Mouse (Mus musculus) left cerebral cortex, postnatal 4 days (tissue): ENCODE data around the gene Lmo2. TPM values are rescaled to one million over a fixed set of nuclear protein-coding genes. Genes with fewer than 3 reads are reported as not detected.

Experiments
- DNase-seq: peaks from one replicate; pipeline ENCODE4 v3.0.0-alpha.2; 2022
- intact Hi-C: fragments of 180-260 bp; cut with DNase I; formaldehyde crosslinking; loops from one replicate; pipeline ENCODE4 v1.15.1; 2025
- total RNA-seq, 2 experiments: library from RNA; stranded (reverse); gene quantifications; 2 replicates each; pipeline ENCODE4 v1.2.3; 2021

Lmo2 gene
- total RNA-seq, 2 experiments from 2014 or later, result 20.4 to 21.0 TPM

- no peak for DNase-seq
Measured at GRCm38 (mm10) chr2:103939003-103939402, 18.8 kb upstream of the Lmo2 start.

GRCm38 (mm10) chr2:103941085-103941484 is 16.7 kb upstream of the Lmo2 start:
- DNase-seq, result no peak
- intact Hi-C loops, result no loop called here

More at GRCm38 (mm10) chr2:103939003-103939402, 18.8 kb upstream of the Lmo2 start:
- intact Hi-C loops, result no loop called here

GRCm38 (mm10) chr2:103944859-103945258 is 12.9 kb upstream of the Lmo2 start:
- intact Hi-C loops, result no loop called here
- DNase-seq, result no peak

- intact Hi-C loops, result no loop called here
- no peak for DNase-seq
Measured at GRCm38 (mm10) chr2:103945571-103946092, 12.2 kb upstream of the Lmo2 start.

GRCm38 (mm10) chr2:103946892-103947291 is 10.9 kb upstream of the Lmo2 start:
- DNase-seq, result no peak
- intact Hi-C loops, result no loop called here

GRCm38 (mm10) chr2:103947982-103948655 is 9.7 kb upstream of the Lmo2 start:
- intact Hi-C loops, result no loop called here
- DNase-seq, result peak; percentile 21

- peak; percentile 58 for DNase-seq
- intact Hi-C loops, result no loop called here
Measured at GRCm38 (mm10) chr2:103953050-103953835, 4.5 kb upstream of the Lmo2 start.

GRCm38 (mm10) chr2:103955714-103956113 is 2.1 kb upstream of the Lmo2 start:
- intact Hi-C loops, result no loop called here
- DNase-seq, result no peak

- intact Hi-C loops, result no loop called here
- DNase-seq, result no peak
Measured at GRCm38 (mm10) chr2:103956867-103957266, 919 bp upstream of the Lmo2 start.

GRCm38 (mm10) chr2:103958634-103959033 is 848 bp downstream of the Lmo2 start:
- DNase-seq, result no peak
- intact Hi-C loops, result no loop called here

GRCm38 (mm10) chr2:103959066-103959465 is 1.3 kb downstream of the Lmo2 start:
- intact Hi-C loops, result no loop called here
- no peak for DNase-seq

GRCm38 (mm10) chr2:103959574-103959973 is 1.8 kb downstream of the Lmo2 start:
- intact Hi-C loops, result no loop called here
- no peak for DNase-seq

- no peak for DNase-seq
- intact Hi-C loops, result no loop called here
Measured at GRCm38 (mm10) chr2:103962349-103962748, 4.6 kb downstream of the Lmo2 start.

- intact Hi-C loops, result no loop called here
- no peak for DNase-seq
Measured at GRCm38 (mm10) chr2:103965391-103965790, 7.6 kb downstream of the Lmo2 start.

- intact Hi-C loops, result no loop called here
- no peak for DNase-seq
Measured at GRCm38 (mm10) chr2:103968186-103968585, 10.4 kb downstream of the Lmo2 start.

- no peak for DNase-seq
- intact Hi-C loops, result no loop called here
Measured at GRCm38 (mm10) chr2:103968919-103969436, 11.2 kb downstream of the Lmo2 start.

- DNase-seq, result peak; percentile 60
- intact Hi-C loops, result no loop called here
Measured at GRCm38 (mm10) chr2:103969437-103970040, 11.8 kb downstream of the Lmo2 start.

- DNase-seq, result peak; percentile 60
- intact Hi-C loops, result no loop called here
Measured at GRCm38 (mm10) chr2:103970041-103970790, 12.4 kb downstream of the Lmo2 start.

- no peak for DNase-seq
- intact Hi-C loops, result no loop called here
Measured at GRCm38 (mm10) chr2:103970791-103971649, 13.2 kb downstream of the Lmo2 start.

- intact Hi-C loops, result no loop called here
- no peak for DNase-seq
Measured at GRCm38 (mm10) chr2:103971838-103972237, 14.1 kb downstream of the Lmo2 start.
